Mouse (Mus musculus): Measurements from ENCODE around the gene Olfr1054. TPM values are rescaled to one million over a fixed set of nuclear protein-coding genes. Genes with fewer than 3 reads are reported as not detected.
"Not testable (repeated sequence)": the region's sequence is repeated elsewhere in the genome, so short reads cannot be mapped to it uniquely, and the experiment has no call there.

The Olfr1054 gene
- not detected in 2 replicates for polyA plus RNA-seq (2015; fragmentation: Nextera tagmentation; extraction: Ambion mirVana)

DNA sequence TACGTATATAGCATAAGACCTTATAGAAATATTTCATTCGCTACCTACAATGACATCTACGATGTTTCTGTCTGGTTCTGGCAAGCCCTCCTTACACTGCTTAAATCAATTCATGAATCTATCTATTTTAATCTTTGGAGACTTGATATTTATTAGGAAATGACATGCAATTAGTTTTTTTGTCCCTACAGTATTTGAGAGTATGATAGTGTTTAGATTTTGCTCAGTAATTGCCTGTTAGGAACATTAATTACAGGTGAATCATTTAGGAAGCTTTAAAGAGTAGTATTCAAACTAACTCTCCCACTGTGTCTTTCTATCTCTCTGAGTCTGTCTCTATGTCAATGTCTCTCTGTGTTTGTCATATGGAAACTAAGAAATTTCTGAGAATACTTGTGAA, at the start of gene Olfr1054:
Olfr1054 (minus strand) TSS at position 101 of the 400 bp plus-strand sequence.
- Histone ChIP-seq H3K4me3 (no peak within 1 kb of the TSS), H3K36me3 (no peaks in the 10 kb centered on the region), H3K9ac (no peak within 1 kb of the TSS), H3K4me2 (no peak within 1 kb of the TSS), H3K9me3 (no peaks in the 10 kb centered on the region), H3K27me3 (no peaks in the 10 kb centered on the region), H3K4me1 (no peaks in the 10 kb centered on the region), H3K27ac (no peak within 1 kb of the TSS)
- no peak for ATAC-seq (ENCODE audit: borderline replicate concordance, extremely low read depth, low FRiP score, low TSS enrichment)
- WGBS = 73% methylated on average over 3 of the region's 3 CpGs

DNA sequence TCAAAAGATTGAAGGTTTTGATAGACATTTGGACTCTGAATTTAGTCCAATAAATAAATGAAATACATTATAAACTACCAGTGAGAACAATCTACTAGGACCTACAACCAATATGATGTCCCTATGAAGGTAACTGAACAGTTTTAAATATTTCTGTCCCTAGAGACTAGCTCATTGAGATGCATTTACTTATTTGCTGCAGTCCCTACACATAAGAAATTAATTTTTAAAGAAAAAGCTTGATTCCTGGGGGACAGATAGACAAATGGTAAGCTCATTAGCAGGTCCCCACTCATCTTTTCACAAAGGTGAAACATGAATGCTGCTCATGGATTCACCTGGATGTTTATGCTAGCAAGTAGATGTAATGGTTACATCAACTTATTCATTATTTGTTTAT, 43.1 kb upstream of the Olfr1054 start, which contains the start of gene Olfr1057:
Olfr1057 (minus strand) TSS at position 101 of the 400 bp plus-strand sequence.
- Histone ChIP-seq H3K4me3 (no peak within 1 kb of the TSS), H3K4me1 (no peaks in the 10 kb centered on the region), H3K9ac (no peak within 1 kb of the TSS), H3K27me3 (no peaks in the 10 kb centered on the region), H3K36me3 (no peaks in the 10 kb centered on the region), H3K4me2 (no peak within 1 kb of the TSS), H3K27ac (no peak within 1 kb of the TSS), H3K9me3 (no peaks in the 10 kb centered on the region)
- no peak for ATAC-seq (ENCODE audit: borderline replicate concordance, extremely low read depth, low FRiP score, low TSS enrichment)

DNA sequence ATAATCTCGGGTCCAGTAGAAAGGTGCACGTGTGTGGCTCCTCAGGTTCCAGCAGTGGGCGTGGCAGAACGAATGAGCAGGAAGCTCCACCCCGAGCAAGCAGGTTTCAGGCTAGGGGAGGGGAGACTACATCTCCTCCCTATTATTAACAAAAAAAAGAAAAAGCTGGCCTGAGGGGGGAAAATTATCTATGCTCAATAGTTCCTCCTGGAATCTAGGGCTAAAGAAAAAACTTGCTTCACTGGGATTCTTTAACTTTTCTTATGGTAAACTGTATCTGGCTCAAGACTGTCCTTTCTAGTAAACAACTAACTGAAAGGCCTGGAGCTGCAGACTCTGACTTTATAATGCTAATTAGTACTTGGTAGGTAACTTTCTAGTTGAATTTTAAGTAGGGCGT, 31.1 kb upstream of the Olfr1054 start:
- H3K27me3 ChIP-seq; H3K36me3 ChIP-seq; ATAC-seq (ENCODE audit: borderline replicate concordance, extremely low read depth, low FRiP score, low TSS enrichment); H3K4me2 ChIP-seq; H3K27ac ChIP-seq; H3K9ac ChIP-seq; H3K4me3 ChIP-seq; H3K4me1 ChIP-seq; H3K9me3 ChIP-seq: not testable (repeated sequence)
- WGBS = 50% methylated on average over 1 of the region's 6 CpGs

- Histone ChIP-seq H3K9me3 (no peaks in the 10 kb centered on the region), H3K9ac (no peak within 1 kb of the TSS), H3K4me1 (no peaks in the 10 kb centered on the region), H3K4me3 (no peak within 1 kb of the TSS), H3K27me3 (no peaks in the 10 kb centered on the region), H3K27ac (no peak within 1 kb of the TSS), H3K36me3 (no peaks in the 10 kb centered on the region), H3K4me2 (no peak within 1 kb of the TSS)
- ATAC-seq (ENCODE audit: borderline replicate concordance, extremely low read depth, low FRiP score, low TSS enrichment) = no peak
These were observed 27.1 kb upstream of the Olfr1054 start, which contains the start of gene Olfr1056 for GRCm38 (mm10) chr2:86362369-86362768. Gene Olfr1056 (minus strand): TSS chr2:86362469.

- not testable (repeated sequence) for H3K9ac ChIP-seq; H3K36me3 ChIP-seq; H3K4me1 ChIP-seq; H3K27ac ChIP-seq; ATAC-seq (ENCODE audit: borderline replicate concordance, extremely low read depth, low FRiP score, low TSS enrichment); H3K4me2 ChIP-seq; H3K9me3 ChIP-seq; H3K27me3 ChIP-seq; H3K4me3 ChIP-seq
- 82% methylated on average over 1 of the region's 1 CpGs for WGBS
These were observed 16.5 kb upstream of the Olfr1054 start for GRCm38 (mm10) chr2:86351751-86352150.

DNA sequence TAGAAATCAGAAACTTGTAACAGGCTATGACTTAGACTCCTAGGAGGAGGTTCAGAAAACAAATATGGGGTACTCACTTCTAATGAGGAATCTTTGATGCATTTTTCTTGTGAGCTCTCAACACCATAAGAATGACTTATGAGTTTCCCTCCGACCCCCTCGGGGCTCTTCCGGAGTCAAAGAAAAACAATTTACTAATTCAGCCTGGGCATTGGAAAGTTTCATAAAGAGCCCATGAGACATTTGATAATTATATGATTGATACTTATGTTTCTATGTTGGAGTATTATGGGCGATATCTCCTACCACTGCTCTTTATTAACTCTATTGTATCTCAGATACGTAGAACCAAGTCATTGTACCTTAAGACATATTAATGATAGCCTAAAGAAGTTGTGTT, 15.0 kb upstream of the Olfr1054 start, which contains the start of gene Olfr1055:
Olfr1055 (minus strand) TSS at position 101 of the 400 bp plus-strand sequence.
- Histone ChIP-seq H3K36me3 (no peaks in the 10 kb centered on the region), H3K27me3 (no peaks in the 10 kb centered on the region), H3K9me3 (no peaks in the 10 kb centered on the region), H3K9ac (no peak within 1 kb of the TSS), H3K4me1 (no peaks in the 10 kb centered on the region), H3K27ac (no peak within 1 kb of the TSS), H3K4me2 (no peak within 1 kb of the TSS), H3K4me3 (no peak within 1 kb of the TSS)
- WGBS = 82% methylated on average over 5 of the region's 5 CpGs
- ATAC-seq (ENCODE audit: borderline replicate concordance, extremely low read depth, low FRiP score, low TSS enrichment) = no peak

- no peak within 1 kb of the TSS for H3K27ac ChIP-seq
- no peak within 1 kb of the TSS for H3K4me3 ChIP-seq
- no peak within 1 kb of the TSS for H3K9ac ChIP-seq
- WGBS = 60% methylated on average over 3 of the region's 3 CpGs
- H3K27me3 ChIP-seq = no peaks in the 10 kb centered on the region
- no peaks in the 10 kb centered on the region for H3K4me1 ChIP-seq
- H3K4me2 ChIP-seq = no peak within 1 kb of the TSS
- no peak for ATAC-seq (ENCODE audit: borderline replicate concordance, extremely low read depth, low FRiP score, low TSS enrichment)
- H3K36me3 ChIP-seq = no peaks in the 10 kb centered on the region
- H3K9me3 ChIP-seq = no peaks in the 10 kb centered on the region
These were observed 20.0 kb downstream of the Olfr1054 start, which contains the start of gene Olfr1053 for GRCm38 (mm10) chr2:86315184-86315583. Gene Olfr1053 (minus strand): TSS chr2:86315284.

GRCm38 (mm10) chr2:86292155-86292554, 43.1 kb downstream of the Olfr1054 start, which contains the start of gene Olfr1052:
Gene Olfr1052 (plus strand): TSS chr2:86292455.
- H3K27ac ChIP-seq = no peak within 1 kb of the TSS
- no peak within 1 kb of the TSS for H3K4me2 ChIP-seq
- H3K9ac ChIP-seq = no peak within 1 kb of the TSS
- no peaks in the 10 kb centered on the region for H3K4me1 ChIP-seq
- no peaks in the 10 kb centered on the region for H3K9me3 ChIP-seq
- H3K4me3 ChIP-seq = no peak within 1 kb of the TSS
- H3K27me3 ChIP-seq = no peaks in the 10 kb centered on the region
- H3K36me3 ChIP-seq = no peaks in the 10 kb centered on the region
- no peak for ATAC-seq (ENCODE audit: borderline replicate concordance, extremely low read depth, low FRiP score, low TSS enrichment)

Other genes with a start within 250 kb of the Olfr1054 start
- not detected in 2 replicates for gene Olfr1037, start 248.0 kb downstream of the Olfr1054 start, polyA plus RNA-seq (2015; fragmentation: Nextera tagmentation; extraction: Ambion mirVana)
- not detected in 2 replicates for gene Olfr1039, start 199.5 kb downstream of the Olfr1054 start, polyA plus RNA-seq (2015; fragmentation: Nextera tagmentation; extraction: Ambion mirVana)
- not detected in 2 replicates for gene Olfr1040, start 188.7 kb downstream of the Olfr1054 start, polyA plus RNA-seq (2015; fragmentation: Nextera tagmentation; extraction: Ambion mirVana)
- gene Olfr1042, start 173.6 kb downstream of the Olfr1054 start, polyA plus RNA-seq (2015; fragmentation: Nextera tagmentation; extraction: Ambion mirVana) = not detected in 2 replicates
- gene Olfr1043, start 167.9 kb downstream of the Olfr1054 start, polyA plus RNA-seq (2015; fragmentation: Nextera tagmentation; extraction: Ambion mirVana) = not detected in 2 replicates
- not detected in 2 replicates for gene Olfr1044, start 157.6 kb downstream of the Olfr1054 start, polyA plus RNA-seq (2015; fragmentation: Nextera tagmentation; extraction: Ambion mirVana)
- not detected in 2 replicates for gene Olfr52, start 149.8 kb downstream of the Olfr1054 start, polyA plus RNA-seq (2015; fragmentation: Nextera tagmentation; extraction: Ambion mirVana)
- gene Olfr1045, start 132.4 kb downstream of the Olfr1054 start, polyA plus RNA-seq (2015; fragmentation: Nextera tagmentation; extraction: Ambion mirVana) = not detected in 2 replicates
- not detected in 2 replicates for gene Olfr1046, start 116.1 kb downstream of the Olfr1054 start, polyA plus RNA-seq (2015; fragmentation: Nextera tagmentation; extraction: Ambion mirVana)
- gene Olfr1047, start 104.0 kb downstream of the Olfr1054 start, polyA plus RNA-seq (2015; fragmentation: Nextera tagmentation; extraction: Ambion mirVana) = not detected in 2 replicates
- gene Olfr1048, start 95.1 kb downstream of the Olfr1054 start, polyA plus RNA-seq (2015; fragmentation: Nextera tagmentation; extraction: Ambion mirVana) = not detected in 2 replicates
- gene Olfr1049, start 77.1 kb downstream of the Olfr1054 start, polyA plus RNA-seq (2015; fragmentation: Nextera tagmentation; extraction: Ambion mirVana) = not detected in 2 replicates
- gene Olfr1051, start 56.3 kb downstream of the Olfr1054 start, polyA plus RNA-seq (2015; fragmentation: Nextera tagmentation; extraction: Ambion mirVana) = not detected in 2 replicates
- not detected in 2 replicates for gene Olfr1052, start 43.0 kb downstream of the Olfr1054 start, polyA plus RNA-seq (2015; fragmentation: Nextera tagmentation; extraction: Ambion mirVana)
- not detected in 2 replicates for gene Olfr1053, start 20.1 kb downstream of the Olfr1054 start, polyA plus RNA-seq (2015; fragmentation: Nextera tagmentation; extraction: Ambion mirVana)
- not detected in 2 replicates for gene Olfr1055, start 14.9 kb upstream of the Olfr1054 start, polyA plus RNA-seq (2015; fragmentation: Nextera tagmentation; extraction: Ambion mirVana)
- gene Olfr1056, start 27.0 kb upstream of the Olfr1054 start, polyA plus RNA-seq (2015; fragmentation: Nextera tagmentation; extraction: Ambion mirVana) = not detected in 2 replicates
- gene Olfr1057, start 43.0 kb upstream of the Olfr1054 start, polyA plus RNA-seq (2015; fragmentation: Nextera tagmentation; extraction: Ambion mirVana) = not detected in 2 replicates
- not detected in 2 replicates for gene Olfr1058, start 53.1 kb upstream of the Olfr1054 start, polyA plus RNA-seq (2015; fragmentation: Nextera tagmentation; extraction: Ambion mirVana)
- not detected in 2 replicates for gene Olfr1061, start 78.6 kb upstream of the Olfr1054 start, polyA plus RNA-seq (2015; fragmentation: Nextera tagmentation; extraction: Ambion mirVana)
- gene Olfr1062, start 91.3 kb upstream of the Olfr1054 start, polyA plus RNA-seq (2015; fragmentation: Nextera tagmentation; extraction: Ambion mirVana) = not detected in 2 replicates
- gene Olfr1065, start 115.2 kb upstream of the Olfr1054 start, polyA plus RNA-seq (2015; fragmentation: Nextera tagmentation; extraction: Ambion mirVana) = not detected in 2 replicates
- gene Olfr1066, start 120.8 kb upstream of the Olfr1054 start, polyA plus RNA-seq (2015; fragmentation: Nextera tagmentation; extraction: Ambion mirVana) = not detected in 2 replicates
- gene Olfr228, start 152.0 kb upstream of the Olfr1054 start, polyA plus RNA-seq (2015; fragmentation: Nextera tagmentation; extraction: Ambion mirVana) = not detected in 2 replicates
- not detected in 2 replicates for gene Olfr1076, start 173.0 kb upstream of the Olfr1054 start, polyA plus RNA-seq (2015; fragmentation: Nextera tagmentation; extraction: Ambion mirVana)
- gene Olfr1079, start 207.0 kb upstream of the Olfr1054 start, polyA plus RNA-seq (2015; fragmentation: Nextera tagmentation; extraction: Ambion mirVana) = not detected in 2 replicates
- gene Olfr1080, start 222.8 kb upstream of the Olfr1054 start, polyA plus RNA-seq (2015; fragmentation: Nextera tagmentation; extraction: Ambion mirVana) = not detected in 2 replicates